Mouse (Mus musculus) ES-Bruce4 (cell line): ENCODE measurements at regions not wholly inside any gene's neighbourhood (a gene's known extent, or its start where the extent isn't known, plus 50 kb on each side); places are given as distances from the start of the nearest gene placed in this dataset.
"Not testable (repeated sequence)": the region's sequence is repeated elsewhere in the genome, so short reads cannot be mapped to it uniquely, and the experiment has no call there.

Source experiments
- H3K27ac ChIP-seq: 2 replicates; pipeline ENCODE4 v1.5.1; 2012; ENCODE audit warnings: low read length, inconsistent platforms; ENCODE audit not compliant: insufficient read depth
- H3K27me3 ChIP-seq: 2 replicates; pipeline ENCODE4 v1.6.1; 2012; ENCODE audit warnings: mild to moderate bottlenecking, low read length, inconsistent platforms; ENCODE audit not compliant: control insufficient read depth, poor library complexity, insufficient read depth, severe bottlenecking
- H3K36me3 ChIP-seq: 2 replicates; pipeline ENCODE4 v1.6.1; 2012; ENCODE audit warnings: inconsistent platforms, mild to moderate bottlenecking, low read length, moderate library complexity; ENCODE audit not compliant: control insufficient read depth, poor library complexity, insufficient read depth, severe bottlenecking
- H3K4me1 ChIP-seq: one replicate; pipeline ENCODE4 v1.8.1; 2011; ENCODE audit warnings: low read length; ENCODE audit not compliant: control insufficient read depth, insufficient read depth
- H3K4me3 ChIP-seq: 2 replicates; pipeline ENCODE4 v1.5.1; 2011; ENCODE audit warnings: low read depth, mild to moderate bottlenecking, low read length
- H3K9ac ChIP-seq: 2 replicates; pipeline ENCODE4 v1.6.1; 2012; ENCODE audit warnings: low read depth, mild to moderate bottlenecking, inconsistent platforms; ENCODE audit not compliant: poor library complexity, severe bottlenecking
- H3K9me3 ChIP-seq: replicated peaks from 2 replicates; pipeline ENCODE4 v1.6.1; 2012; ENCODE audit warnings: mild to moderate bottlenecking, low read length, inconsistent platforms; ENCODE audit not compliant: control insufficient read depth, poor library complexity, insufficient read depth, severe bottlenecking
- CTCF ChIP-seq: IDR thresholded peaks from one replicate; pipeline ENCODE4 v1.8.1; 2011; ENCODE audit warnings: low read depth, low read length
- EP300 ChIP-seq: IDR thresholded peaks from 2 replicates; pipeline ENCODE4 v1.6.1; 2011; ENCODE audit warnings: low read depth, low read length; ENCODE audit not compliant: insufficient read depth
- POLR2A ChIP-seq: IDR thresholded peaks from one replicate; pipeline ENCODE4 v1.8.1; 2011; ENCODE audit warnings: low read length; ENCODE audit not compliant: insufficient read depth

DNA sequence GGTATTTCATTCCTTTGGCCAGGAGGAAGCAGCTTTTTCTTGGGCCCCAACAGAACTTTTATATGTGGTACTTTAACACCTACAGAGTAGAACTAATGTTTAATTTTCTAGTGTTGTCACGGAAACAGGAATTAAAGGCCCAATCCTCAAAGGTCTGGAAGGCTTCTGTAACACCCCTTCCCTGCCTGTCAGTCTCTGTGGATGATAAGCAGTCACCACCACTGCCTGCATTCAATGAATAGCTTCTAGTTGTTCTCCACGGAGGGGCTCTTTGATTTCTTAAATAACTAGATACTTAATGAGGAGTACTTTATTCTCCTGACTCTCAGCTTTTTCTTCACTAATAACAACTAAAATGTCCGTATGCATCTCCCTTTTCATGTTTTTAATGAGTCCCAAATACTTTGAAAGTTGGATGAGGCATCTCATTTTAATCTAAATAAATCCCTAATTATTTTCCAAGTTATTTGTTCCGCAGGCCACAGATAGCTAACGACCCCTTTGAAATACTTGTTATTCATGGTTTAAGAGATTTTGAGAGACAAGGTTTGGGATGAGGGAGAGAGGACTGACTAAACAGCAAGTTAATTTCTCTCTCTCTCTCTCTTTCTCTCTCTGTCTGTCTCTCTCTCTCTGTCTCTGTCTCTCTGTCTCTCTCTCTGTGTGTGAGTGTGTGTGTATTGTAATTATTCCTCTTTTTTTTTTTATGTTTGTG lies 686.0 kb upstream of the Ghitm start:
- H3K27me3 ChIP-seq = 0 out of 2 replicates have a peak, but pooled peaks cover 2% of the 10 kb centered on the region
- no peaks in the 10 kb centered on the region for H3K4me1 ChIP-seq
- TF ChIP-seq POLR2A (no peak), EP300 (no peak), CTCF (no peak)
- H3K9ac ChIP-seq = no peak overlapping the region
- no peak overlapping the region for H3K4me3 ChIP-seq
- no peaks in the 10 kb centered on the region for H3K9me3 ChIP-seq
- H3K36me3 ChIP-seq = no peaks in the 10 kb centered on the region
- no peak overlapping the region for H3K27ac ChIP-seq

GRCm38 (mm10) chr14:37819959-37820358 lies 684.9 kb upstream of the Ghitm start:
- H3K27me3 ChIP-seq = 0 out of 2 replicates have a peak, but pooled peaks cover 2% of the 10 kb centered on the region
- H3K4me3 ChIP-seq = no peak overlapping the region
- H3K36me3 ChIP-seq = no peaks in the 10 kb centered on the region
- no peak overlapping the region for H3K27ac ChIP-seq
- no peak for TF ChIP-seq POLR2A
- no peak for TF ChIP-seq EP300
- peak; percentile 47 for TF ChIP-seq CTCF
- H3K9me3 ChIP-seq = no peaks in the 10 kb centered on the region
- H3K4me1 ChIP-seq = no peaks in the 10 kb centered on the region
- no peak overlapping the region for H3K9ac ChIP-seq

GRCm38 (mm10) chr14:37795642-37796041 lies 660.6 kb upstream of the Ghitm start:
- TF ChIP-seq CTCF (no peak), POLR2A (no peak), EP300 (no peak)
- H3K36me3 ChIP-seq = no peaks in the 10 kb centered on the region
- no peak overlapping the region for H3K9ac ChIP-seq
- H3K4me1 ChIP-seq = no peaks in the 10 kb centered on the region
- no peak overlapping the region for H3K27ac ChIP-seq
- H3K27me3 ChIP-seq = no peaks in the 10 kb centered on the region
- H3K4me3 ChIP-seq = no peak overlapping the region
- H3K9me3 ChIP-seq = no peaks in the 10 kb centered on the region

DNA sequence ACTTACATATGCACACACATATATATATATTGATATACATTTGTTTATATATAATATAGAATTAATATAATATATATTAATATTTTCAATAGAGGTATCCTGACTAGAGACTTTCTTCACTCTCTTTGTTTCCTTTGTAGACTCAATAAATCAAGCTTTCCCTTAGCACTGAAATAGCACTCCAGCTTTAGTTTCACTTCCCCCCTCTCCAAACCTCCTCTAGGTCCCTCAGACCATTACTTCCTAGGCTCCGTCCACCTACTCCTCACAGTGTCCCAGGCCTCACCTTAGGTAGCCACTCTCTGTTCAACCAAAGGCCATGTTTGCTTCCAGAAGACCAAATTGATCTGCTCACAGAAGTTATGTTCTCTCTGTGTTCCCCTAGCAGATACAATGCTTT lies 630.7 kb upstream of the Ghitm start:
- TF ChIP-seq EP300 (no peak), CTCF (no peak), POLR2A (no peak)
- Histone ChIP-seq H3K4me1 (no peaks in the 10 kb centered on the region), H3K9ac (no peak overlapping the region)

DNA sequence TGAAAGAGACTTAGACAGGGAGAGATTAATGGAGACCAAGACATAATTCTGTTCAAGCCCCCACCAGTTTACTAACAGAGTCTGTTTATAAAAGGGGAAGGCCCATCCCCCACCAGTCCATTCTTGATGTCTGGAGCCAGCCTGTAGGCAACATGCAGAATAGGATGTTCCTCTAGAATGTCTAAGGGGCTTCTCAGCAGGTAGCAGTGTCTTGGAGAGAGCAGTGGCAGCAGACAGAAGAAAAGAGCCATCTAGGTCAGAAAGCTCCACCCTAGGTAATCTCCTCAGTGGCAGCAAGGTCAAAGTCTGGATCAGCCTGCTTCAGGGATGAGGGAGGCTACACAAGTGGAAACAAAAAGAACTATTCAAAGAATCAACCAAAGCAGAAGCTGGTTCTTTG lies 614.6 kb upstream of the Ghitm start:
- not testable (repeated sequence) for H3K4me1 ChIP-seq, H3K9me3 ChIP-seq, H3K36me3 ChIP-seq, H3K4me3 ChIP-seq, H3K27me3 ChIP-seq, H3K9ac ChIP-seq
- 0 out of 2 replicates have a peak, but pooled peaks have one; percentile 40 for TF ChIP-seq EP300
- H3K27ac ChIP-seq = peak overlapping the region; percentile 56

More for the DNA sequence above, 630.7 kb upstream of the Ghitm start:
- H3K27ac ChIP-seq = no peak overlapping the region
- peaks cover 3% of the 10 kb centered on the region; the same call in 1 of the 2 replicates for H3K9me3 ChIP-seq
- H3K27me3 ChIP-seq = no peaks in the 10 kb centered on the region
- no peaks in the 10 kb centered on the region for H3K36me3 ChIP-seq
- no peak overlapping the region for H3K4me3 ChIP-seq

DNA sequence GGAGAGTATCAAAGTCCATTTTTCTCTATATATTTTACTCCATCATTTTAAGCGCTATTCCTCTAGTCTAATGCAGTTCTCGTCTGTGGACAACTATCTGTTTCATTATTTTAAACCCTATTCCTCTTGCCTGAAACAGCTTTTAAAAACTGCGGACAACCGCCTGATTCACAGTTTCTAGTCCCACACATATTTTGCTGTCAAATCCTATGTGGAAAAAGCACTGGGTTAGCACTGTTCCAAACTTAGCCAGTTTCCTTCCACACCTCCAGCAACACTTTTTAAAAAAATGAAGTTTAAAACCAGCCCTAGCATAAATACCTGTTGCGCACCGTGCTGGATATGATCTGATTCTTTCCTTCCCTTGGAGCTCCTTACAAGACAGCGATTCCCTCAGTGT lies 614.1 kb upstream of the Ghitm start:
- H3K9ac ChIP-seq = no peak overlapping the region
- no peaks in the 10 kb centered on the region for H3K27me3 ChIP-seq
- H3K27ac ChIP-seq = peak overlapping the region; percentile 56

More for the DNA sequence above, 614.1 kb upstream of the Ghitm start:
- no peak for TF ChIP-seq EP300
- no peak for TF ChIP-seq CTCF
- TF ChIP-seq POLR2A = no peak
- Histone ChIP-seq H3K4me1 (peaks cover 2% of the 10 kb centered on the region), H3K36me3 (no peaks in the 10 kb centered on the region), H3K4me3 (no peak overlapping the region), H3K9me3 (peaks cover 8% of the 10 kb centered on the region)
